ENCODE assay signal across 15 mouse cellular contexts in the genomic region with DNA sequence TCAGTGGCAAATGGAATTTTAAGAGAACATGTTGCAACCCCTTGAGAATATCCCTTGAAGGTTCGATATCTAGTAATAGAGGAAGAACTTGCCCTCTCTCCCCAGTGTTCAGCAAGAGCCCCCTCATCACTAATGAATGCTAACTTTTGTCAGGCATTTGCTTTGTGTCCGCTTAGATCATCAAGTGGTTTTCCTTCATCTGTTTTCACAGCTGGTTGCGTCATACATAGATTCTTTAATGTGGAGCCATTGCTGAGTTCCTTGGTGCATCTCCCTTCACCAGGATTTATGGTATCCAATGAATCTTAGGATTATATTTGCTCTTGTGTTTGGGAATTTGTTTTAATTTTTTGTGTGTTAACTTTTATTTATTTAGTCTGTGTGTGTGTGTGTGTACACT.
DNase-seq lines count a peak whose midpoint lies in the region; TF ChIP-seq lines count a peak whose summit lies in the region.
"Had no signal": no experiment of that assay in that cellular context is flagged by ENCODE, and none has a peak within 500 bp of the region (broad histone marks: within the 10 kb centered on the region; RNA-seq: fewer than 3 reads in every experiment).

No protein-coding gene starts in this region.

- DNase-seq in 3T3-L1 (ENCODE audit: low read depth, low spot score) (peak; percentile 52), 416B (ENCODE audit: low read depth) (peak; percentile 4)
- DNase-seq in brain, embryonic 14.5 days (ENCODE audit: low read depth), result peak; percentile 5
- no peak for DNase-seq in heart, adult 8-10 months (ENCODE audit: low spot score)
- no peak for DNase-seq in spleen, adult 18-20 months
- DNase-seq in neural tube, embryonic 10.5 days (ENCODE audit: extremely low spot score, low spot score), result no peak
- DNase-seq: adrenal gland, adult 8-10 months; adrenal gland, postnatal 25 days; B cell, adult 2 months; cerebellum, adult 18-20 months; cerebellum, adult 9-10 months; cerebellum, postnatal 14 days; gastrocnemius, postnatal 10 days; gastrocnemius, postnatal 36 days; heart, adult 2 months had no signal

- TF ChIP-seq CTCF in brain, embryonic 14.5 days (IDR thresholded peaks at IDR 0.05; ENCODE audit: borderline replicate concordance, extremely low read depth, insufficient read depth, insufficient read length), result no peak

- no peak for TF ChIP-seq POLR2A in brain, embryonic 14.5 days (IDR thresholded peaks at IDR 0.05; ENCODE audit: borderline replicate concordance, extremely low read depth, insufficient read depth, insufficient read length, poor library complexity, severe bottlenecking)

Comparison
In these comparisons a context has a peak if more than half of its experiments do, and no peak if none do; other contexts are left out.
1. DNase-seq: peak in 3T3-L1 (single experiment), 416B (single experiment) and brain, embryonic 14.5 days (single experiment); none in heart, adult 8-10 months (single experiment), spleen, adult 18-20 months (0 of 2) and neural tube, embryonic 10.5 days (single experiment).